Mouse (Mus musculus): Measurements from ENCODE around the gene 1700066M21Rik.

Gene 1700066M21Rik

DNA sequence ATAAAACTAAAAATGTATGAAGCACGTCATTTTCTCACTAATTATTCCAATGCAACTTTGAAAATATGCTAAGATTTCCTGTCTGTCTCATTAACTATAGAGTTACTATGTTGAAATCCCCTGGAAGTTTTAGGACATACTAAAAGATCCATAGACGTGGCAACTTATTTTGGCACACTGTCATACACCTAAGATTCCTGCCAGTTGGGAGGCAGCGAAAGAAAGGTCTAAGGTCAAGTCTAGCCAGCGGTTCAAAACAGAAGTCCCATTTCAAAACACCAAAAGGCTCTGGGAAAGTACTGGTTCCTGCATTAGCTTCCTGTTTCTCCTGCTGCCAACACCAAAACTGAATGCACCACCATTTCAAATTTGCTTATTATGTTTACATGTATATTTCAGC lies 15.0 kb downstream of the 1700066M21Rik start:
- no peak for DNase-seq (ENCODE audit: low spot score in 2 of 2)

DNA sequence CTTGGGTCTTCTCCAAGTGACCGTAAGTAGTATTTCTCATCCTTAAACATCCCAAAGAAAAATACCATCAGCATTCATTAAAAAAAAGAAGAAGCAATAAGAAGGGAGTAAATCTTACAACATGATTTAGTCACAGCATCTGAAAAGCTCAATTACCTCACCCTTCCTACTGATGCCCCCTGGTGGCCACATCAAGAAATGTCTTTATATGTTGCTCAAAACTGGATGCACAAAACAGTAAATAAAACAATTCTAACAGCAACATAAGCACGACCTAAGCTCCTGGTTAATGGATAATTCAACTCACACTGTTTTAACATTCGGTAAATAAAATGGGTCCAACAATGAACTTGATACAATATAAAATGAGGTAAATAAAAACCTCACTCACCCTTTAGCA lies 16.6 kb downstream of the 1700066M21Rik start:
- no peak for DNase-seq (ENCODE audit: low spot score in 2 of 2)

DNA sequence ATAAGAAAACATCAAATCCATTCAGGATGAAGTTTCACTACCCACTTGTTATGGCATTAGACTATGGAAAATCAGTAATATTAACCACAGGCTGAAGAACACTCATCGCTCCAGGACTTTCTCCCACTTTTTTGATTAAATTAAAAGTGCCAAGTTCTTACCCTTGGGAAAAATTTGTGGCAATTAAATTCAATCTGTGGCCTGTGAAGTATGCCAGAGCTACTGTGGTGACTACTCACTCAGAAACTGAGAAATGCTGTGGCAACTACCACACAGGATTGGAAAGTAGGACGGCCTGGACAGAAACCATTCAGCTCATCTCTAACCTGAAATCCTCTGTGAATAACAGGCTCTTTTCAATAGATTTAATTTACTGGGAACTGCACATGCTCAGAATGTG lies 22.9 kb downstream of the 1700066M21Rik start:
- DNase-seq (ENCODE audit: low spot score in 2 of 2), result no peak

DNA sequence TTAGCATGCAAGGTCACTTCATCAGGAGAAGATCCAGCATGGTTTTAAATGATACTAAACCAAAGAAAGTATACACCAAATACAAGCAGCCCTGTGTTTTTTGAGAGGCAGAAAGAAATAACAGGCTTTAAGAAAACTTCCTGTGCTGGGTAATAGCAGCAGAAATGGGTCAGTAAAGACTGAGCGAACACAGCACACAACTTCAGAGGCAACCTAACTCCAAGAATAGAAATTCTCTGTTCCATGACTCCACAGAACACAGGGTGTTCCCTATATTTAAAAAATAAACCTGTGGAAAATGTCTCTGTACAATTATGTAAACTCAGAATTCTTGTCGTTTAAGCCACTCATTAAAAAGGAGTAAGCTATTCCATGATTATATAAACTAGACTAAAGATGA lies 23.5 kb downstream of the 1700066M21Rik start:
- no peak for DNase-seq (ENCODE audit: low spot score in 2 of 2)

DNA sequence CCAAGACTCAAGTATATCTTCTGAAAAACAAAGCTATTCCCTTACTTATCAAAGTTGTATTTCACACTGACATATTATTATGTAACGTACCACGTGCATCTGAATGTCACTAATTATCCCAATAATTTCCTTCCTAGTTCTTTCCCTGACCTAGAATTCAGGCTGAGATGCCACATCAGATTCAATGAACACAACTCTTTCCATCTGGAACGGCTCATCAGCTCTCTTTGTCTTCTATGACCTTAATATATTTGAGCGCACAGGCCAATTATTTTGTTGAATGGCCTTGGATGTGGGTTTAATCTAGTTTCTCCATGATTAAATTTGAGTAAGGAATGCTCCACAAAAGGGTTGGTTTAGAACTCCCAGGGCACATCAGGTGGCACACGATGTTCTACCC lies 24.7 kb downstream of the 1700066M21Rik start:
- DNase-seq (ENCODE audit: low spot score in 2 of 2), result no peak

DNA sequence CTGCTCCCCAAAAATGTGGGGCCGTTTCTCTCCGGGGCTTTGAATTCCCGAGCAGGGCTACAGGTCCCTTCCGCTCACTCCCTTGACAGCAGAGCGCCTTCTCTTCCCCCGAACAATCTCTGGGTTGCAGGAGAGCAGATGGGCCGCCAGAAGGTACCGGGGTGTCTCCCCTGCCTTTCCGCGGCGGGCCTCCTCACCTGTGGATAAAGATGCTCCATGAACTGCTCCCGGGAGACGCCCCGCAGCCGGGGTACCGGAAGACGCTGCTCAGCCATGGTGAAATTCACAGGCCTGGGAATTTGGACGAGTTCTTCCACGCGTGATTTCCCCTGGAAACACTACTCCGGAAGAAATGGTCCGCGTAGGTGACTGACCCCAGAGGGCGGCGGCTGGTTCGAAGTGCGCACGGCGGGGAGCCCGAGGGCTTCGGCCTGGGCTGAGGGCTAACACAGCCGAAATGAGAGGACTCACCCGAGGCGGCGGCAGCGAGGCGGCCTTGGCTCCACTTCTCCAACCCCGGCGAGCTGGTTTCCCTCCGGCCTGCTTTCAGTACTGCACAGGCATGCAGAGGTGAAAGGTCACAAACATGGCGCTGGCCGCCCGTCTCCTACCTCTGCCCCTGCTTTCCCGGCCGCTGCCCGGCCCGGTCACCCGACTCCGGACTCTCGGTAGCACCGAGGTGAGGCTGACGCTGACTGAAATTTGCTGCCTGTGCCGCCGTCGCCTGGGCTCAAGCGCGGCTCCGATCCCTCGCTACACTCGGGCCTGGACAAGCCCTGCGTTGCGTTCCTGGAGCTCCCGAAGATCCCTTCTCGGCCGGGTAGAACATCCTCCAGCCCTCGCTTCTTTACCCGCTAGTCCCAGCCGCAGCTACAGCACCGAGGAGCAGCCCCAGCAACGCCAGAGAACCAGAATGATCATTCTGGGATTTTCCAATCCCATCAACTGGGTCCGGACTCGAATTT lies 29.0 kb downstream of the 1700066M21Rik start, which contains the start of the genes Maip1 and Tyw5:
Gene Maip1 (plus strand): TSS at position 142 of the 965 bp plus-strand sequence.
Gene Tyw5 (minus strand): TSS at position 915 of the 965 bp plus-strand sequence.
- DNase-seq (ENCODE audit: low spot score in 2 of 2), result peak; percentile 76 to 78

DNA sequence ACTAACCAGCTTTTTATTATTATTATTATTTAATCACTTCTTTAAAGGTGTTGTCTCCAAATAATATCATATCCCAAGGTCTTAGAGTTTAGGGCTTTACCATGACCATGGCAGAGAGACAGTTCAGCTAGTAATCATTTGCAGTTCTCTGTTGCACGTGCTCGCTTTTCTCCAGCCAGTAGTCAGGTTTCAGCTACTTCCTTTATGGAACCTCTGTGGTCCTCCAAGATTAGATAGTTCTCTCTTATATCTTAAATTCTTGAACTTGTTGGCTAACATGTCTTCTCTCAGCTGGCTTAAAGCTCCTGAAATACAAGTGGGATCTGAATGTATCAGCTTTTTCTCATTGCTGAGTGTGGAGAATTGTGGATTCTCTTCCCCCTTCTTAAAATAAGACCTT lies 31.6 kb downstream of the 1700066M21Rik start:
- no peak for DNase-seq (ENCODE audit: low spot score in 2 of 2)

DNA sequence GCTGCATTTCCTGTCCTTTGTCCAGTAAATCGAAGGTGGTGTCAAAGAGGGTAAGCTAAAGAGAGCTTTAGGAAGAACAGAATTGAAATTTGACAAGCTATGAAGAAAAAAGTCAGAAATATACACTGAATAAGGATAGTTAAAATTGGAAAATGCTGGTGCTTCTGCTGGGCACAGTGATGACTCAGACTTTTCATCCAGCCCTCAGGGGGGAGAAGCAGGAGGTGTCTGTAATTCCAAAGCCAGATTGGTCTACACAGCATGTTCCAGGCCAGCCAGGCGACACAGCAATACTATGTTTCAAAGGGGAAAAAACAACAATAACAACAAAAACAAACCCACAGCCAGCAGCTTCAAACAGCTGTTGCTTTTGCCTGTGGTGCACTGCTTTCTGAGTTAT lies 36.0 kb downstream of the 1700066M21Rik start:
- DNase-seq (ENCODE audit: low spot score in 2 of 2), result no peak

DNA sequence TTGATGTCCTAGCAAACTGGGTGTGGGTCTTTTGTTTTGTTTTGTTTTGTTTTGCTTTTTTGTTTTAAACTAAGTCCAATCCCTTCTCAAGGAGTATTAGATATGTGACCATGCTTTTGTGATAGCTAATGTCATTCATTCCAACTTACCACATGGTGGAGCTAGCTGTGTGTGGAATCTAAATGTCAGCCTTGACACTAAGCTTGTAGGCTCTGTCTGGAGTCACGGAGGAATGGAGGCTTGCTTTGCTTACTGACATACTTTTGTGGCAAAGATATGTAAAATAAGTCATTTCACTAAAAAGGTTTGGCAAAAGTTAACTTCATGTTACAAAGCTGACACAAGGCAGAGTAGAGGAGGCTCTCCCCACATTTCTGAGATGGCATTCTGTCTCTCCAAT lies 46.3 kb downstream of the 1700066M21Rik start:
- no peak for DNase-seq (ENCODE audit: low spot score in 2 of 2)

DNA sequence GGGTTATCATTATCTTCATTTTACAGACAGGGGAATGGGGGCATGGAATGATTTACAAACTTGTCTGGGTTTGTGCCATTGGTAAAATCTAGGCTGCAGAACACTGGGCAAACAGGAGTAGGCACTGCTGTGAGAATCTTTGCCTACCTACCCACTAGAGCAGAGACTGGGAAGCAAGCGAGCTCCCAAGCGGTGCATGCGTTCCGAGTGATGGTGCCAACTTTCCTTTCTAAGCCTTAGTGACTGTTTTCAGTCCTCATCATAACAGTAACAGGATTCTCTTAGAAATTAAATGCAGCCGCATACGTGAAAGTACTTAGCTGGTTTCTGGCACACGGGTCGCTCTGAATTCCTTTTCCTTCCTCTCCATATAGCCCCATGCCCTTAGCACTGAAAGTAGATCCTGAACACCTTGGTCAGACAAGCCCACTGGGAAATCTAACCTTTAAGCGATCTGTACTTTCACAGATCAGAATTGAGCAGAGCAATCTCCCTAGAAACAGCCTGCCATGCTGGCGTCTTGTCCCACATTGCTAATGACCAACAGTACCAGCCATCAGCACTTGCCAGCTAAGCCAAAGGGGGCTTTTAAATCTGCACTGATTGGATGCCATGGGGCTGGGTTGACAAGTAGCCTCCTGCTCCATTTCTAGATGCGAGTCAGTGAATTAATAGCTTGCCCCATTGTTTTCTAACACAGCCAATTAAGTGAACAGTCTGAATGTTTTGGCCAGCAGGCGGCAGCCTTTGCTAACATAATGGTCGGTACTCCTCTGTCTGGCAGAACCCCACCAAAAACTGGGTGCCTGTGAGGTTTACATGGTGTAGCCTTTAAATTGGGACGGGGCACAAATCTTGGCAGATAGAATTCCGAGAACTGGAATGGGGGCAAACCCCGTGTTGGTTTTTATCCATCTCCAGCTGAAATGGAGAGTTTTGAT lies 51.2 kb downstream of the 1700066M21Rik start:
- DNase-seq (ENCODE audit: low spot score in 2 of 2), result peak; percentile 89 to 97

DNA sequence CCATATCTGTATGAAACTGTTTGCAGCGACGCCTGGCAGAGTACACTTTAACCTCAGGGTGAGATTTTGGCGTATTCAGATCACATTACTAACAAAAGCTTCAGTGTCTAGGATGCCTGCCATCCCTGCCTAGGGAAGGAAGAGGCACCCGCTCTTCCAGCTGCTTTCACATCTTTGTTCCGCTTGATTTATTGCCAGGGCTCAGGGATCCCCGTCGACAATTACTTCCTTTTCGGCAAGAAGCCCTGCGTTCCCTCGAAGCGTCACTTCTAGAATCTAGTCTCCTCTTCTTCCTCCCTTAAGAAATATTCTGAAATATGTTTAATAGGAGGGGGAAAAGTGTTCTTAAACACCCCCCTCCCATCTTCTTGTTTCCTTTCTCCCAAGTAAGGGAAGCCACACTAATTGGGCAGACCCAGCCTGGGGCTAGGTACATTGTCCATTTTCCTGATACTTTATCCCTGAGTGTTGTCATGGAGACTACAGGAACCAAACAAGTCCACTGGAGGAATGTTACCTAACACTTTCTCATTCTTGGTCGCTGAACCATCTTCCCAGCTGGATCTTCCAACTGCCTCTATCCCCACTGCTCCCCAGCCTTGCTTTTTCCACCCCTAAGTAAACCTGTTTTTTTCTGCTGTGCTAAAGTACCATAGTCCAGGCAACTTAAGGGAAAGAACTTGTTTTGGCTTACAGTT lies 52.5 kb downstream of the 1700066M21Rik start:
- DNase-seq (ENCODE audit: low spot score in 2 of 2), result no peak

DNA sequence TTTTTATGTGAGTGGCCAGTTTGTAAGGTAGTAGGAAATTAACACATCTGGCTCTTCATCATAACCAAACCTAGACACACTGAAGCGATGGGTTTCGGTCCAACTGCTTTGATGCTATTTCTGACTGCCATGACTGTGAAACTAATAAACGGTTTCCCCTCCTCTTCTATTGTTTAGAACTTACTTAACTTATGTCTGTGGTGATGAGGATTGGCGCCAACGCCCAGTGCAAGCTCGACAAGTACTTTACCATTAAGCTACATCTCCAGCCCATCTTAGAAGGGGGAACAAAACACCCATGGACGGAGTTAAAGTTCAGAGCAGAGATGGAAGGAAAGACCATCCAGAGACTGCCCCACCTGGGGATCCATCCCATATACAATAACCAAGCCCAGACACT lies 55.7 kb downstream of the 1700066M21Rik start:
- DNase-seq (ENCODE audit: low spot score in 2 of 2), result no peak

Measured in frontal cortex, postnatal 25 days (tissue).